24 mouse cellular contexts compared by ENCODE assay signal in the genomic region with DNA sequence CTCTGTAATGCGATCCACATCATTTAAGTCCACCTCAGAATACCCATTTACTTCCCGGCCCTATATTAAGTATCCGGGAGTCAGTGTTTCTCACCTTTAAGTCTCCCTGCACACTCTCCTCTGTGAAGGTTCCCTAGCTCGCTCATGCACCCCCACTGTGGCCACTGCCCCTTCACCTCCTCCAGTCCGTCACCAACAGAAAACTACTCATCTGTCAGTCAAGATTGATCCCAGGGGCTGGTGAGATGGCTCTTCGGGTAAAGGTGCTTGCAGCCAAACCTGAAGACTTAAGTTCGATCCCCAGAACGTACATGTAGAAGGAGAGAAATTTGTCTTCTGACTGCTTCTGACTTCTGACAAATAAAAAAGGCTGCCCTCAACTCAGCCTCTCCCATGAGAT. TPM values are rescaled to one million over a fixed set of nuclear protein-coding genes. Genes with fewer than 3 reads are reported as not detected.
"Had no signal": no experiment of that assay in that cellular context is flagged by ENCODE, and none has a peak within 500 bp of the region (broad histone marks: within the 10 kb centered on the region; RNA-seq: fewer than 3 reads in every experiment).

No protein-coding gene starts in this region.

- DNase-seq: gastrocnemius, adult 2 months; gastrocnemius, postnatal 10 days; gastrocnemius, postnatal 25 days; heart, adult 18-20 months; heart, postnatal 10 days; heart, postnatal 4 days; kidney, adult 11 months; kidney, adult 9 months; kidney, postnatal 14 days; left cerebral cortex, postnatal 4 days had no signal

- ATAC-seq: forebrain, embryonic 16.5 days; hindbrain, embryonic 16.5 days; inflammation-experienced regulatory T-cells, adult 6 months had no signal

- H3K36me3 ChIP-seq: heart, embryonic 10.5 days; heart, embryonic 12.5 days; hindbrain, embryonic 10.5 days; hindbrain, embryonic 12.5 days; kidney, embryonic 15.5 days; limb, embryonic 13.5 days; limb, embryonic 15.5 days had no signal

- H3K4me3 ChIP-seq: gastrocnemius, adult 2 months; heart, embryonic 10.5 days; heart, embryonic 12.5 days; hindbrain, embryonic 10.5 days; hindbrain, embryonic 12.5 days; kidney, embryonic 15.5 days; layer of hippocampus, adult 2 months; limb, embryonic 13.5 days; limb, embryonic 15.5 days had no signal

- H3K27me3 ChIP-seq: hindbrain, embryonic 12.5 days; kidney, embryonic 15.5 days; limb, embryonic 13.5 days; limb, embryonic 15.5 days had no signal

- H3K9me3 ChIP-seq: heart, embryonic 10.5 days; heart, embryonic 12.5 days; hindbrain, embryonic 12.5 days; kidney, embryonic 15.5 days; limb, embryonic 13.5 days; limb, embryonic 15.5 days had no signal

- H3K9ac ChIP-seq: heart, embryonic 12.5 days; hindbrain, embryonic 12.5 days; hindbrain, embryonic 14.5 days; kidney, embryonic 15.5 days; limb, embryonic 13.5 days; limb, embryonic 15.5 days had no signal

- H3K4me2 ChIP-seq: heart, embryonic 12.5 days; hindbrain, embryonic 12.5 days; hindbrain, embryonic 14.5 days; kidney, embryonic 15.5 days; limb, embryonic 13.5 days; limb, embryonic 15.5 days had no signal

- H3K27ac ChIP-seq: gastrocnemius, adult 2 months; heart, embryonic 10.5 days; hindbrain, embryonic 10.5 days; hindbrain, embryonic 12.5 days; hindbrain, embryonic 14.5 days; kidney, embryonic 15.5 days; kidney, postnatal 0 days; layer of hippocampus, adult 2 months; limb, embryonic 13.5 days; limb, embryonic 15.5 days had no signal

RNA-seq across cellular contexts. Expression of a gene that starts 2.2 kb away (rescaled TPM):
- total RNA-seq: granulocyte monocyte progenitor cell, adult 5-6 weeks had no signal
- polyA plus RNA-seq: inflammation-experienced regulatory T-cells, adult 6 months had no signal
